Comparison of ENCODE assay signal across 13 mouse cellular contexts in genomic region chr14:48666771-48667170, GRCm38 (mm10). TPM values are rescaled to one million over a fixed set of nuclear protein-coding genes. Genes with fewer than 3 reads are reported as not detected.
A peak's percentile ranks its signal among the peaks of the same experiment; 100 is the strongest.
DNase-seq lines count a peak whose midpoint lies in the region; ATAC-seq lines count a peak whose summit lies in the region.
"Had no signal": no experiment of that assay in that cellular context is flagged by ENCODE, and none has a peak within 500 bp of the region (broad histone marks: within the 10 kb centered on the region; RNA-seq: fewer than 3 reads in every experiment).

No protein-coding gene starts in this region.

- H3K4me3 ChIP-seq in heart, embryonic 11.5 days (ENCODE audit: low read depth, low read length): peak overlapping the region; percentile 17
- peak overlapping the region; percentile 25 for H3K4me3 ChIP-seq in embryonic facial prominence, embryonic 14.5 days (ENCODE audit: low read depth, low read length)
- H3K4me3 ChIP-seq in hindbrain, embryonic 13.5 days: peak overlapping the region; percentile 29
- H3K4me3 ChIP-seq in midbrain, embryonic 16.5 days (ENCODE audit: low read depth, low read length): peak overlapping the region; percentile 49
- no peak overlapping the region for H3K4me3 ChIP-seq in neural tube, embryonic 15.5 days (replicated peaks)

- H3K27ac ChIP-seq in heart, embryonic 11.5 days (ENCODE audit: low read depth, low read length): no peak overlapping the region
- H3K27ac ChIP-seq in embryonic facial prominence, embryonic 14.5 days (replicated peaks; ENCODE audit: low read depth, low read length): no peak overlapping the region
- H3K27ac ChIP-seq in hindbrain, embryonic 13.5 days: peak overlapping the region; percentile 52; the same call in 1 of the 2 replicates
- H3K27ac ChIP-seq in midbrain, embryonic 16.5 days (ENCODE audit: low read length): peak overlapping the region; percentile 87
- no peak overlapping the region for H3K27ac ChIP-seq in neural tube, embryonic 15.5 days (replicated peaks)

- no peaks in the 10 kb centered on the region for H3K36me3 ChIP-seq in heart, embryonic 11.5 days (ENCODE audit: control insufficient read depth, insufficient read depth, low read length)
- H3K36me3 ChIP-seq in embryonic facial prominence, embryonic 14.5 days (ENCODE audit: control insufficient read depth, insufficient read depth, low read length): no peaks in the 10 kb centered on the region
- no peaks in the 10 kb centered on the region for H3K36me3 ChIP-seq in hindbrain, embryonic 13.5 days
- no peaks in the 10 kb centered on the region for H3K36me3 ChIP-seq in midbrain, embryonic 16.5 days (ENCODE audit: control insufficient read depth, insufficient read depth, low read length)
- H3K36me3 ChIP-seq in neural tube, embryonic 15.5 days: no peaks in the 10 kb centered on the region

- H3K4me1 ChIP-seq in heart, embryonic 11.5 days (ENCODE audit: control insufficient read depth, insufficient read depth, low read length): 0 out of 2 replicates have a peak, but pooled peaks cover 8% of the 10 kb centered on the region
- no peaks in the 10 kb centered on the region for H3K4me1 ChIP-seq in embryonic facial prominence, embryonic 14.5 days (ENCODE audit: control insufficient read depth, insufficient read depth, low read length)
- H3K4me1 ChIP-seq in hindbrain, embryonic 13.5 days (replicated peaks): peaks cover 22% of the 10 kb centered on the region; the same call in 1 of the 2 replicates
- H3K4me1 ChIP-seq in midbrain, embryonic 16.5 days (ENCODE audit: control insufficient read depth, insufficient read depth, low read length): peaks cover 4% of the 10 kb centered on the region; the same call in 1 of the 2 replicates
- 0 out of 2 replicates have a peak, but pooled peaks cover 2% of the 10 kb centered on the region for H3K4me1 ChIP-seq in neural tube, embryonic 15.5 days

- peak overlapping the region; percentile 40; the same call in 1 of the 2 replicates for H3K4me2 ChIP-seq in heart, embryonic 11.5 days
- H3K4me2 ChIP-seq in embryonic facial prominence, embryonic 14.5 days (ENCODE audit: low read depth, low read length): no peak overlapping the region
- no peak overlapping the region for H3K4me2 ChIP-seq in hindbrain, embryonic 13.5 days
- peak overlapping the region; percentile 51 for H3K4me2 ChIP-seq in midbrain, embryonic 16.5 days (ENCODE audit: low read length)
- H3K4me2 ChIP-seq in neural tube, embryonic 15.5 days: no peak overlapping the region

- no peaks in the 10 kb centered on the region for H3K9me3 ChIP-seq in heart, embryonic 11.5 days (replicated peaks; ENCODE audit: control insufficient read depth, low read length)
- no peaks in the 10 kb centered on the region for H3K9me3 ChIP-seq in embryonic facial prominence, embryonic 14.5 days (ENCODE audit: control insufficient read depth, low read length)
- H3K9me3 ChIP-seq in hindbrain, embryonic 13.5 days: no peaks in the 10 kb centered on the region
- H3K9me3 ChIP-seq in midbrain, embryonic 16.5 days (replicated peaks; ENCODE audit: control insufficient read depth, low read length, poor library complexity, severe bottlenecking): no peaks in the 10 kb centered on the region
- no peaks in the 10 kb centered on the region for H3K9me3 ChIP-seq in neural tube, embryonic 15.5 days (replicated peaks)

- intact Hi-C loops in heart, postnatal 25 days (cut with DNase I): no loop called here
- intact Hi-C loops in left cerebral cortex, postnatal 25 days (cut with DNase I): loop anchor here (5.0 to 10.0 kb wide), 3 partner anchors 186 to 326 kb away; no protein-coding TSS in a partner anchor

- no peak for DNase-seq in heart, postnatal 25 days (ENCODE audit: low spot score)
- no peak for DNase-seq in embryonic facial prominence, embryonic 14.5 days (ENCODE audit: low spot score)
- DNase-seq in left cerebral cortex, postnatal 25 days (ENCODE audit: low spot score in 2 of 2): no peak
- DNase-seq: thymus, adult 2 months had no signal

- WGBS in heart, embryonic 11.5 days (ENCODE audit: insufficient replicate concordance): 1% methylated on average over 19 of the region's 19 CpGs
- under 1% methylated on average over 19 of the region's 19 CpGs for WGBS in embryonic facial prominence, embryonic 14.5 days
- WGBS in hindbrain, embryonic 13.5 days: under 1% methylated on average over 19 of the region's 19 CpGs
- WGBS in midbrain, embryonic 16.5 days: under 1% methylated on average over 19 of the region's 19 CpGs
- under 1% methylated on average over 19 of the region's 19 CpGs for WGBS in neural tube, embryonic 15.5 days

- no peak overlapping the region for H3K9ac ChIP-seq in heart, embryonic 11.5 days (ENCODE audit: low read depth, low read length)
- H3K9ac ChIP-seq in embryonic facial prominence, embryonic 14.5 days (ENCODE audit: low read depth, low read length): peak overlapping the region; percentile 50; the same call in 1 of the 2 replicates
- peak overlapping the region; percentile 59 for H3K9ac ChIP-seq in hindbrain, embryonic 13.5 days
- peak overlapping the region; percentile 74 for H3K9ac ChIP-seq in midbrain, embryonic 16.5 days (ENCODE audit: low read depth, low read length)
- no peak overlapping the region for H3K9ac ChIP-seq in neural tube, embryonic 15.5 days (replicated peaks)

- H3K27me3 ChIP-seq in heart, embryonic 11.5 days (ENCODE audit: control insufficient read depth, insufficient read depth, low read length): peaks cover 78% of the 10 kb centered on the region
- H3K27me3 ChIP-seq in embryonic facial prominence, embryonic 14.5 days (replicated peaks; ENCODE audit: control insufficient read depth, insufficient read depth, low read length): peaks cover 95% of the 10 kb centered on the region
- H3K27me3 ChIP-seq in hindbrain, embryonic 13.5 days: peaks cover 95% of the 10 kb centered on the region
- H3K27me3 ChIP-seq in midbrain, embryonic 16.5 days (ENCODE audit: control insufficient read depth, insufficient read depth, low read depth, low read length): peaks cover 7% of the 10 kb centered on the region
- H3K27me3 ChIP-seq in neural tube, embryonic 15.5 days (replicated peaks): peaks cover 83% of the 10 kb centered on the region

- ATAC-seq in heart, embryonic 11.5 days (replicated peaks; ENCODE audit: insufficient number of reproducible peaks, low FRiP score, low TSS enrichment): no peak
- no peak for ATAC-seq in embryonic facial prominence, embryonic 14.5 days (ENCODE audit: low read depth)
- ATAC-seq in hindbrain, embryonic 13.5 days (ENCODE audit: low FRiP score): no peak
- no peak for ATAC-seq in midbrain, embryonic 16.5 days
- no peak for ATAC-seq in neural tube, embryonic 15.5 days (ENCODE audit: low FRiP score)
- no peak for ATAC-seq in erythroid progenitor cell, adult 5-6 weeks (replicated peaks; ENCODE audit: low FRiP score, poor library complexity, severe bottlenecking)

RNA-seq across cellular contexts. Expression of gene Otx2, which starts 6.8 kb away (rescaled TPM):
- polyA plus RNA-seq in heart, embryonic 11.5 days (2014; fragmentation: Nextera tagmentation; extraction: Ambion mirVana): 0.52 TPM in 1 of 2 replicates, not detected in the other
- total RNA-seq in heart, postnatal 25 days (2021): not detected
- polyA plus RNA-seq in embryonic facial prominence, embryonic 14.5 days (2014; fragmentation: Nextera tagmentation; extraction: Ambion mirVana): 5.5 and 5.7 TPM in 2 replicates
- polyA plus RNA-seq in hindbrain, embryonic 13.5 days (2015; fragmentation: Nextera tagmentation; extraction: Ambion mirVana): 22.8 and 24.1 TPM in 2 replicates
- polyA plus RNA-seq in midbrain, embryonic 16.5 days (2015; fragmentation: Nextera tagmentation; extraction: Ambion mirVana): 69.3 and 79.5 TPM in 2 replicates
- under 1 TPM; 0.64 to 0.80 TPM for total RNA-seq in left cerebral cortex, postnatal 25 days (2021)
- 0.14 TPM in 1 of 2 replicates, not detected in the other for polyA plus RNA-seq in neural tube, embryonic 15.5 days (2015; fragmentation: Nextera tagmentation; extraction: Ambion mirVana)
- not detected in 2 replicates for total RNA-seq in erythroid progenitor cell, adult 5-6 weeks (2015; ENCODE audit: low replicate concordance)
- total RNA-seq in erythroid progenitor cell, adult 5-6 weeks (2017; ENCODE audit: low replicate concordance): not detected in 2 replicates
- total RNA-seq: adrenal gland, postnatal 4 days had no signal
- polyA plus RNA-seq: C2C12; intestine, postnatal 0 days; lung, embryonic 16.5 days; thymus, adult 2 months had no signal

Comparison
In these comparisons a context has a peak if more than half of its experiments do, and no peak if none do; other contexts are left out.
1. H3K27ac ChIP-seq: peak in hindbrain, embryonic 13.5 days (single experiment) and midbrain, embryonic 16.5 days (single experiment); none in heart, embryonic 11.5 days (single experiment), embryonic facial prominence, embryonic 14.5 days (single experiment) and neural tube, embryonic 15.5 days (single experiment).
2. H3K4me2 ChIP-seq: peak in heart, embryonic 11.5 days (single experiment) and midbrain, embryonic 16.5 days (single experiment); none in embryonic facial prominence, embryonic 14.5 days (single experiment), hindbrain, embryonic 13.5 days (single experiment) and neural tube, embryonic 15.5 days (single experiment).
3. H3K9ac ChIP-seq: peak in embryonic facial prominence, embryonic 14.5 days (single experiment), hindbrain, embryonic 13.5 days (single experiment) and midbrain, embryonic 16.5 days (single experiment); none in heart, embryonic 11.5 days (single experiment) and neural tube, embryonic 15.5 days (single experiment).